ENCODE assay signal across 22 mouse cellular contexts in the genomic region with DNA sequence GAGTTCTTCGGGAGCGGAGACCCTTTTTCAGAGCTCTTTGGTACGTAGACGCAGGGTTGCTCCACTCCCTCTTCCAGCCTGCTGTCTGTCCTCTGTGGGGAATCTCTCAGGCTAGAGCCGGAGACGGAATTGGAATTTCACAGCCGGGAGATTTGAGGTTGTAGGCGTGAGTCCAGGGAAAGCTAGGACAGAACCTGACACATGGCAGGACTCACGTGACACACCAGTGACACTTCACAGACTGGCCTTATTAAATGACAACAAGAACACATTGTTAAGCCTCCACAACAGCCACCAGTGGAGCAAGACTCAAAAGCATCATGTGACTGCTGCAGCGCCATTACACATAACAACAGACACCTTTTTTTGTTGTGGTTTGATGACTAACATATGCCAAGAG. TPM values are rescaled to one million over a fixed set of nuclear protein-coding genes. Genes with fewer than 3 reads are reported as not detected.
DNase-seq lines count a peak whose midpoint lies in the region; ATAC-seq and TF ChIP-seq lines count a peak whose summit lies in the region.
"Had no signal": no experiment of that assay in that cellular context is flagged by ENCODE, and none has a peak within 500 bp of the region (broad histone marks: within the 10 kb centered on the region; RNA-seq: fewer than 3 reads in every experiment).

No protein-coding gene starts in this region.

- peak; percentile 63 to 79 for DNase-seq in cerebellum, adult 2 months
- no peak for DNase-seq in cerebellum, postnatal 4 days (ENCODE audit: low spot score in 2 of 2)
- DNase-seq in layer of hippocampus, adult 11-12 months (ENCODE audit: low spot score), result peak; percentile 65
- DNase-seq in layer of hippocampus, postnatal 14 days (ENCODE audit: low spot score in 2 of 2), result no peak
- DNase-seq in R1 (ENCODE audit: low read depth, low spot score), result peak; percentile 45
- peak; percentile 37 for DNase-seq in heart, postnatal 0 days (ENCODE audit: low spot score)
- DNase-seq: adrenal gland, adult 8-10 months; kidney, adult 18-20 months; thymus, adult 2 months had no signal

- no peak overlapping the region for H3K4me2 ChIP-seq in heart, postnatal 0 days (ENCODE audit: low read depth, low read length)
- no peak overlapping the region for H3K4me2 ChIP-seq in hindbrain, embryonic 12.5 days (replicated peaks)
- H3K4me2 ChIP-seq: forebrain, embryonic 13.5 days; heart, embryonic 13.5 days; lung, embryonic 15.5 days; neural tube, embryonic 13.5 days had no signal

- H3K27ac ChIP-seq in cerebellum, adult 2 months (ENCODE audit: insufficient read depth, low read length), result peak overlapping the region; percentile 77; the same call in 1 of the 2 replicates
- peak overlapping the region; percentile 13 for H3K27ac ChIP-seq in heart, postnatal 0 days (ENCODE audit: low read depth)
- no peak overlapping the region for H3K27ac ChIP-seq in hindbrain, embryonic 12.5 days
- H3K27ac ChIP-seq: forebrain, embryonic 13.5 days; heart, embryonic 13.5 days; lung, embryonic 15.5 days; neural tube, embryonic 13.5 days had no signal

- no peak for TF ChIP-seq POLR2A in cerebellum, adult 2 months (IDR thresholded peaks at IDR 0.05; ENCODE audit: borderline replicate concordance, insufficient read depth, low read length)

- H3K9me3 ChIP-seq in heart, postnatal 0 days (replicated peaks; ENCODE audit: control insufficient read depth, low read length), result no peaks in the 10 kb centered on the region
- H3K9me3 ChIP-seq in hindbrain, embryonic 12.5 days (replicated peaks), result no peaks in the 10 kb centered on the region
- H3K9me3 ChIP-seq: forebrain, embryonic 13.5 days; heart, embryonic 13.5 days; lung, embryonic 15.5 days; neural tube, embryonic 13.5 days had no signal

- H3K4me1 ChIP-seq in cerebellum, adult 2 months (ENCODE audit: control insufficient read depth, insufficient read depth, low read length), result peaks cover 29% of the 10 kb centered on the region
- H3K4me1 ChIP-seq in heart, postnatal 0 days (ENCODE audit: control insufficient read depth, insufficient read depth), result no peaks in the 10 kb centered on the region; the same call in 1 of the 2 replicates
- peaks cover 19% of the 10 kb centered on the region for H3K4me1 ChIP-seq in hindbrain, embryonic 12.5 days

- 23% methylated on average over 10 of the region's 10 CpGs for WGBS in cerebellum, adult 2 months
- 55% methylated on average over 10 of the region's 10 CpGs for WGBS in heart, postnatal 0 days
- WGBS in hindbrain, embryonic 12.5 days, result 86% methylated on average over 10 of the region's 10 CpGs

- no peaks in the 10 kb centered on the region for H3K27me3 ChIP-seq in cerebellum, adult 2 months (ENCODE audit: control insufficient read depth, insufficient read depth, low read length)
- no peaks in the 10 kb centered on the region for H3K27me3 ChIP-seq in heart, postnatal 0 days (ENCODE audit: control insufficient read depth, insufficient read depth, low read length)
- no peaks in the 10 kb centered on the region for H3K27me3 ChIP-seq in hindbrain, embryonic 12.5 days
- H3K27me3 ChIP-seq: forebrain, embryonic 13.5 days; heart, embryonic 13.5 days; lung, embryonic 15.5 days; neural tube, embryonic 13.5 days had no signal

- H3K4me3 ChIP-seq in cerebellum, adult 2 months (replicated peaks; ENCODE audit: insufficient read depth, low read depth, low read length), result no peak overlapping the region
- no peak overlapping the region for H3K4me3 ChIP-seq in heart, postnatal 0 days (ENCODE audit: low read depth, low read length)
- no peak overlapping the region for H3K4me3 ChIP-seq in hindbrain, embryonic 12.5 days
- H3K4me3 ChIP-seq: forebrain, embryonic 13.5 days; heart, embryonic 13.5 days; lung, embryonic 15.5 days; neural tube, embryonic 13.5 days had no signal

- peaks cover 47% of the 10 kb centered on the region for H3K36me3 ChIP-seq in heart, postnatal 0 days (replicated peaks; ENCODE audit: control insufficient read depth, insufficient read depth, low read length)
- peaks cover 40% of the 10 kb centered on the region for H3K36me3 ChIP-seq in hindbrain, embryonic 12.5 days

- no peak for TF ChIP-seq EP300 in heart, postnatal 0 days (IDR thresholded peaks at IDR 0.05; ENCODE audit: low read depth)

- 0 out of 2 replicates have a peak, but pooled peaks have one; percentile 4 for ATAC-seq in heart, postnatal 0 days (ENCODE audit: insufficient read depth, low read depth)
- no peak for ATAC-seq in hindbrain, embryonic 12.5 days (ENCODE audit: low FRiP score)
- no peak for ATAC-seq in erythroblast, adult 5-6 weeks (replicated peaks; ENCODE audit: low FRiP score, poor library complexity, severe bottlenecking)
- ATAC-seq: forebrain, embryonic 13.5 days; hindbrain, embryonic 16.5 days had no signal

- no peak for TF ChIP-seq CTCF in cerebellum, adult 2 months (IDR thresholded peaks at IDR 0.05; ENCODE audit: borderline replicate concordance, insufficient read depth, low read depth, low read length)
- TF ChIP-seq CTCF in heart, postnatal 0 days (IDR thresholded peaks at IDR 0.05; ENCODE audit: low read depth), result no peak

- no peak overlapping the region for H3K9ac ChIP-seq in heart, postnatal 0 days (replicated peaks; ENCODE audit: low read depth, low read length)
- no peak overlapping the region for H3K9ac ChIP-seq in hindbrain, embryonic 12.5 days
- H3K9ac ChIP-seq: forebrain, embryonic 13.5 days; heart, embryonic 13.5 days; lung, embryonic 15.5 days; neural tube, embryonic 13.5 days had no signal

RNA-seq across cellular contexts. Expression of gene Dnajb2, which starts 3.4 kb away (rescaled TPM):
- polyA plus RNA-seq in cerebellum, adult 2 months (2012; rRNA removed), result 139 and 153 TPM in 2 replicates
- total RNA-seq in layer of hippocampus, postnatal 14 days (2021), result 10 to 100 TPM; 60.0 to 61.1 TPM
- 25.1 and 35.0 TPM in 2 replicates for total RNA-seq in heart, postnatal 0 days (2014; rRNA removed; ENCODE audit: low replicate concordance)
- polyA plus RNA-seq in heart, postnatal 0 days (2015; fragmentation: Nextera tagmentation; extraction: Ambion mirVana), result 34.9 and 36.7 TPM in 2 replicates
- polyA plus RNA-seq in hindbrain, embryonic 12.5 days (2016; fragmentation: Nextera tagmentation; extraction: Ambion mirVana), result 54.6 and 55.2 TPM in 2 replicates
- 186 and 231 TPM in 2 replicates for total RNA-seq in erythroblast, adult 5-6 weeks (2015; ENCODE audit: low replicate concordance)
- total RNA-seq in erythroblast, adult 5-6 weeks (2017; ENCODE audit: low replicate concordance), result 524 and 744 TPM in 2 replicates

RNA-seq across cellular contexts. Expression of gene A630095N17Rik, which starts 7.7 kb away (rescaled TPM):
- not detected in 2 replicates for polyA plus RNA-seq in cerebellum, adult 2 months (2012; rRNA removed)
- total RNA-seq in layer of hippocampus, postnatal 14 days (2021), result not detected
- not detected in 2 replicates for total RNA-seq in heart, postnatal 0 days (2014; rRNA removed; ENCODE audit: low replicate concordance)
- polyA plus RNA-seq in heart, postnatal 0 days (2015; fragmentation: Nextera tagmentation; extraction: Ambion mirVana), result not detected in 2 replicates
- polyA plus RNA-seq in hindbrain, embryonic 12.5 days (2016; fragmentation: Nextera tagmentation; extraction: Ambion mirVana), result not detected in 2 replicates
- total RNA-seq in erythroblast, adult 5-6 weeks (2015; ENCODE audit: low replicate concordance), result not detected in 2 replicates
- not detected in 2 replicates for total RNA-seq in erythroblast, adult 5-6 weeks (2017; ENCODE audit: low replicate concordance)
- total RNA-seq: adrenal gland, adult 8-10 months; left cerebral cortex, postnatal 14 days; liver, adult 2 months; megakaryocyte, adult 5-6 weeks; midbrain, postnatal 0 days had no signal
- polyA plus RNA-seq: embryonic facial prominence, embryonic 14.5 days; forebrain, embryonic 13.5 days; heart, embryonic 13.5 days; hindbrain, embryonic 16.5 days; large intestine, adult 2 months; liver, adult 2 months; lung, embryonic 15.5 days; midbrain, postnatal 0 days; neural tube, embryonic 13.5 days; thymus, adult 2 months had no signal

RNA-seq across cellular contexts. Expression of gene Tuba4a, which starts 19.9 kb away (rescaled TPM):
- 385 and 391 TPM in 2 replicates for polyA plus RNA-seq in cerebellum, adult 2 months (2012; rRNA removed)
- 100 to 1,000 TPM; 512 to 548 TPM for total RNA-seq in layer of hippocampus, postnatal 14 days (2021)
- 179 and 227 TPM in 2 replicates for total RNA-seq in heart, postnatal 0 days (2014; rRNA removed; ENCODE audit: low replicate concordance)
- 114 and 142 TPM in 2 replicates for polyA plus RNA-seq in heart, postnatal 0 days (2015; fragmentation: Nextera tagmentation; extraction: Ambion mirVana)
- polyA plus RNA-seq in hindbrain, embryonic 12.5 days (2016; fragmentation: Nextera tagmentation; extraction: Ambion mirVana), result 10.3 and 11.1 TPM in 2 replicates
- 433 and 471 TPM in 2 replicates for total RNA-seq in erythroblast, adult 5-6 weeks (2015; ENCODE audit: low replicate concordance)
- total RNA-seq in erythroblast, adult 5-6 weeks (2017; ENCODE audit: low replicate concordance), result 280 and 368 TPM in 2 replicates

RNA-seq across cellular contexts. Expression of gene Ptprn, which starts 24.7 kb away (rescaled TPM):
- 172 and 180 TPM in 2 replicates for polyA plus RNA-seq in cerebellum, adult 2 months (2012; rRNA removed)
- total RNA-seq in layer of hippocampus, postnatal 14 days (2021), result 100 to 1,000 TPM; 326 to 350 TPM
- 0.04 and 0.15 TPM in 2 replicates for total RNA-seq in heart, postnatal 0 days (2014; rRNA removed; ENCODE audit: low replicate concordance)
- 0.16 and 0.26 TPM in 2 replicates for polyA plus RNA-seq in heart, postnatal 0 days (2015; fragmentation: Nextera tagmentation; extraction: Ambion mirVana)
- polyA plus RNA-seq in hindbrain, embryonic 12.5 days (2016; fragmentation: Nextera tagmentation; extraction: Ambion mirVana), result 11.7 and 12.6 TPM in 2 replicates
- total RNA-seq in erythroblast, adult 5-6 weeks (2015; ENCODE audit: low replicate concordance), result not detected in 2 replicates
- total RNA-seq in erythroblast, adult 5-6 weeks (2017; ENCODE audit: low replicate concordance), result not detected in 2 replicates
- total RNA-seq: megakaryocyte, adult 5-6 weeks had no signal
- polyA plus RNA-seq: liver, adult 2 months had no signal

RNA-seq across cellular contexts. Expression of gene Stk16, which starts 29.0 kb away (rescaled TPM):
- 161 and 167 TPM in 2 replicates for polyA plus RNA-seq in cerebellum, adult 2 months (2012; rRNA removed)
- 10 to 100 TPM; 90.5 to 91.4 TPM for total RNA-seq in layer of hippocampus, postnatal 14 days (2021)
- total RNA-seq in heart, postnatal 0 days (2014; rRNA removed; ENCODE audit: low replicate concordance), result 75.9 and 90.1 TPM in 2 replicates
- polyA plus RNA-seq in heart, postnatal 0 days (2015; fragmentation: Nextera tagmentation; extraction: Ambion mirVana), result 57.4 and 62.5 TPM in 2 replicates
- 125 and 130 TPM in 2 replicates for polyA plus RNA-seq in hindbrain, embryonic 12.5 days (2016; fragmentation: Nextera tagmentation; extraction: Ambion mirVana)
- 50.4 and 76.9 TPM in 2 replicates for total RNA-seq in erythroblast, adult 5-6 weeks (2015; ENCODE audit: low replicate concordance)
- total RNA-seq in erythroblast, adult 5-6 weeks (2017; ENCODE audit: low replicate concordance), result 31.3 and 50.2 TPM in 2 replicates

Comparison
In these comparisons a context has a peak if more than half of its experiments do, and no peak if none do; other contexts are left out.
1. DNase-seq: peak in cerebellum, adult 2 months (2 of 2), layer of hippocampus, adult 11-12 months (single experiment), R1 (single experiment) and heart, postnatal 0 days (single experiment); none in cerebellum, postnatal 4 days (0 of 2) and layer of hippocampus, postnatal 14 days (0 of 2).